Mouse (Mus musculus): ENCODE results near the gene 4933400A11Rik.

GRCm38 (mm10) chrX:169794831-169795311 is 15.4 kb upstream of the 4933400A11Rik start:
- no peak for TF ChIP-seq CTCF (IDR thresholded peaks at IDR 0.05)
- no peak for TF ChIP-seq EP300 (IDR thresholded peaks at IDR 0.05)
